Comparison of ENCODE assay signal across 8 mouse cellular contexts in the genomic region with DNA sequence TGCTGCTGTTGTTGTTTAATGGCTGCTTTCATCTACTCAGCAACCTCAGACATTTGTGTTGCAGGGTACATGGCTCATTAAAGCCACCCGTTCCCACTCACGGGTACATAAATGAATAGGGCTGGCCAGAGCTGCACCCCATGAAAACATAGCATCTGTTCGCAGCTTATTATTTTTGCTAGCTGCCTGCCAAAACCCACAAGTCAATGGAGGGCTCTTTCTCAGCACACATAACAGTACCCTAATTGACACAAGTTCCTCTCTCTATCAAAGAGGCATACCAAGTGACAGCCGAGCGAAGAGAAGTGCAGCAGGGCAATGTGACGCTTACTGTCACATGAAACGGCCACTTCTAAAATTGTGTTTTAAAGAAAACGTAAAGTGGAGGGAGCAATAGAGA. TPM values are rescaled to one million over a fixed set of nuclear protein-coding genes. Genes with fewer than 3 reads are reported as not detected.
A peak's percentile ranks its signal among the peaks of the same experiment; 100 is the strongest.
DNase-seq lines count a peak whose midpoint lies in the region; ATAC-seq and TF ChIP-seq lines count a peak whose summit lies in the region.

No protein-coding gene starts in this region.

- no peak overlapping the region for H3K27ac ChIP-seq in kidney, postnatal 0 days
- no peak overlapping the region for H3K27ac ChIP-seq in embryonic facial prominence, embryonic 10.5 days (replicated peaks)
- H3K27ac ChIP-seq in embryonic fibroblast, embryonic 13.5 days (ENCODE audit: insufficient read depth, low read length): no peak overlapping the region
- no peak overlapping the region for H3K27ac ChIP-seq in liver, embryonic 16.5 days (ENCODE audit: low read length)

- WGBS in kidney, postnatal 0 days: 65% methylated on average over 8 of the region's 8 CpGs
- 80% methylated on average over 8 of the region's 8 CpGs for WGBS in embryonic facial prominence, embryonic 10.5 days
- WGBS in liver, embryonic 16.5 days (ENCODE audit: insufficient replicate concordance): 74% methylated on average over 8 of the region's 8 CpGs

- no peaks in the 10 kb centered on the region for H3K9me3 ChIP-seq in kidney, postnatal 0 days (replicated peaks; ENCODE audit: low read length)
- H3K9me3 ChIP-seq in embryonic facial prominence, embryonic 10.5 days: no peaks in the 10 kb centered on the region
- no peaks in the 10 kb centered on the region for H3K9me3 ChIP-seq in liver, embryonic 16.5 days (replicated peaks; ENCODE audit: control insufficient read depth, low read length)

- H3K36me3 ChIP-seq in kidney, postnatal 0 days (ENCODE audit: insufficient read depth, low read length): no peaks in the 10 kb centered on the region
- no peaks in the 10 kb centered on the region for H3K36me3 ChIP-seq in embryonic facial prominence, embryonic 10.5 days (replicated peaks)
- H3K36me3 ChIP-seq in liver, embryonic 16.5 days (ENCODE audit: control insufficient read depth, insufficient read depth): no peaks in the 10 kb centered on the region

- no peak for TF ChIP-seq CTCF in kidney, postnatal 0 days (IDR thresholded peaks at IDR 0.05; ENCODE audit: low read depth)
- no peak for TF ChIP-seq CTCF in embryonic fibroblast, embryonic 13.5 days (IDR thresholded peaks at IDR 0.05; ENCODE audit: borderline replicate concordance, insufficient read depth, low read length)

- H3K27me3 ChIP-seq in kidney, postnatal 0 days (ENCODE audit: insufficient read depth, low read length): no peaks in the 10 kb centered on the region
- peaks cover 21% of the 10 kb centered on the region for H3K27me3 ChIP-seq in embryonic facial prominence, embryonic 10.5 days (replicated peaks; ENCODE audit: low read depth, poor library complexity, severe bottlenecking)
- no peaks in the 10 kb centered on the region for H3K27me3 ChIP-seq in liver, embryonic 16.5 days (ENCODE audit: control insufficient read depth, insufficient read depth, low read depth, low read length)

- DNase-seq in kidney, postnatal 0 days (ENCODE audit: low spot score): no peak
- DNase-seq in kidney, postnatal 25 days: no peak
- no peak for DNase-seq in embryonic facial prominence, embryonic 10.5 days (ENCODE audit: low spot score)
- no peak for DNase-seq in spleen, postnatal 10 days (ENCODE audit: low spot score in 2 of 2)
- DNase-seq in urinary bladder, postnatal 36 days (ENCODE audit: low spot score in 2 of 2): no peak

- TF ChIP-seq POLR2A in embryonic fibroblast, embryonic 13.5 days (IDR thresholded peaks at IDR 0.05; ENCODE audit: low read depth, low read length): no peak

- no peak overlapping the region for H3K9ac ChIP-seq in kidney, postnatal 0 days (ENCODE audit: low read depth, low read length)
- no peak overlapping the region for H3K9ac ChIP-seq in liver, embryonic 16.5 days (ENCODE audit: low read depth, low read length)

- H3K4me3 ChIP-seq in kidney, postnatal 0 days (replicated peaks; ENCODE audit: low read depth, low read length): peak overlapping the region; percentile 24
- peak overlapping the region; percentile 44; the same call in 1 of the 2 replicates for H3K4me3 ChIP-seq in embryonic facial prominence, embryonic 10.5 days
- peak overlapping the region; percentile 55 for H3K4me3 ChIP-seq in embryonic fibroblast, embryonic 13.5 days (ENCODE audit: insufficient read depth, low read length)
- no peak overlapping the region for H3K4me3 ChIP-seq in liver, embryonic 16.5 days (ENCODE audit: low read depth, low read length)

- peak overlapping the region; percentile 42 for H3K4me2 ChIP-seq in kidney, postnatal 0 days (ENCODE audit: low read length)
- H3K4me2 ChIP-seq in liver, embryonic 16.5 days (ENCODE audit: low read depth, low read length): peak overlapping the region; percentile 51

- ATAC-seq in kidney, postnatal 0 days (replicated peaks; ENCODE audit: low FRiP score, low read depth): no peak
- ATAC-seq in liver, embryonic 16.5 days (ENCODE audit: low read depth): no peak
- no peak for ATAC-seq in monocyte, adult 5-6 weeks (replicated peaks; ENCODE audit: insufficient number of reproducible peaks, low FRiP score, low TSS enrichment, poor library complexity, severe bottlenecking)

- no peaks in the 10 kb centered on the region for H3K4me1 ChIP-seq in kidney, postnatal 0 days (replicated peaks; ENCODE audit: insufficient read depth, low read length)
- H3K4me1 ChIP-seq in embryonic facial prominence, embryonic 10.5 days: no peaks in the 10 kb centered on the region
- no peaks in the 10 kb centered on the region for H3K4me1 ChIP-seq in embryonic fibroblast, embryonic 13.5 days (ENCODE audit: control insufficient read depth, insufficient read depth, low read length)
- no peaks in the 10 kb centered on the region for H3K4me1 ChIP-seq in liver, embryonic 16.5 days (ENCODE audit: control insufficient read depth, low read depth, low read length)

RNA-seq across cellular contexts. Expression of a gene that starts 57.0 kb away (rescaled TPM):
- polyA plus RNA-seq in kidney, postnatal 0 days (2015; fragmentation: Nextera tagmentation; extraction: Ambion mirVana): 48.9 and 55.1 TPM in 2 replicates
- polyA plus RNA-seq in embryonic facial prominence, embryonic 10.5 days (2016; fragmentation: Nextera tagmentation; extraction: Ambion mirVana): 68.1 and 74.0 TPM in 2 replicates
- 75.4 and 82.6 TPM in 2 replicates for polyA plus RNA-seq in embryonic fibroblast, embryonic 13.5 days (2011; ENCODE audit: insufficient read length, low read depth, missing spikeins)
- polyA plus RNA-seq in liver, embryonic 16.5 days (2015; fragmentation: Nextera tagmentation; extraction: Ambion mirVana): 27.5 and 29.9 TPM in 2 replicates
- 21.0 to 28.3 TPM (median 22.1 TPM) in 3 replicates for total RNA-seq in monocyte, adult 5-6 weeks (2017)
